Mouse (Mus musculus): ENCODE data around the gene Ptgfrn. TPM values are rescaled to one million over a fixed set of nuclear protein-coding genes. Genes with fewer than 3 reads are reported as not detected.

Gene Ptgfrn
- 0.53 and 0.64 TPM in 2 replicates for polyA plus RNA-seq (2021; fragmentation: Nextera tagmentation)
- long read RNA-seq, experiment 1, partial matches to known transcripts, result 0 of 1 reads
- long read RNA-seq, experiment 1, other reads (novel, unspliced or antisense), result 1 of 1 reads
- long read RNA-seq, experiment 2, partial matches to known transcripts, result 0 of 5 reads
- long read RNA-seq, experiment 2, other reads (novel, unspliced or antisense), result 5 of 5 reads

DNA sequence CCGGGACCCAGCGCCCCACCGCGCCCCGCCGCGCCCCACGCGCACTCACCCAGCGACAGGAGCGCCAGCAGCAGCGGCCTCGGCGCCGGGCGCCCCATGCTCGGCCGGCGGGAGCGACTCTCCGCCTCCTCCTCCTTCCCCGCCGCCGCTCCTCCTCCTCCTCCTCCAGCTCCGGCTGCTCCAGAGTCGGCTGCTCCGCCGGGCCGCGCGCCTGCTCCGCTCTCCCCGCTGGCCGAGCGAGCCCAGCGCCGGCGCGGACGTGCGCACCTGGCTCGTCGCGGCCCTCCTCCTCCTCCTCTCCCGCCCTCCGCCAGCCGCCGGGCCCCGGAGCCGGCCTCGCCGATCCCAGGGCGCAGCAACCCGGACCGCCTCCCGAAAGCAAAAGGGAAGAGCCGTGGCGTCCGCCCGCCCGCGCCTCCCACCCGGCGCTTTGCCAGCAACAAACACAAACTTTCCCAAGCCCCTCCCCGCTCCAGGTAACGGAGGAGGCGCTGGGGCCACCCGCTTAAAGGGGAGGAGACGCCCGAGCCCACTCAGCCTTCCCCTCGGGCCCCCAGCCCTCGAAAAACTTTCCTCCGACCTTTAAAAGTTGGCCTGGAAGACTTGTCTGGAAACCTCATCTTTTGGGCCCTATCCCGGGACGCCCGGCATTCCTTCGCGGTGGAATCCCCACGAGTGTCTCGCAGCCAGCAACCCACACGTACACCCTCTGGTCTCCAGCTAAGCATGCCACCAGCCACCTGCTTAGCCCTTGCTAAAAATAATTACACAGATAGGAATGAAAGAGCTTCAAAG, at the start of gene Ptgfrn:
Gene Ptgfrn (minus strand): TSS at position 236 of the 795 bp plus-strand sequence.

DNA sequence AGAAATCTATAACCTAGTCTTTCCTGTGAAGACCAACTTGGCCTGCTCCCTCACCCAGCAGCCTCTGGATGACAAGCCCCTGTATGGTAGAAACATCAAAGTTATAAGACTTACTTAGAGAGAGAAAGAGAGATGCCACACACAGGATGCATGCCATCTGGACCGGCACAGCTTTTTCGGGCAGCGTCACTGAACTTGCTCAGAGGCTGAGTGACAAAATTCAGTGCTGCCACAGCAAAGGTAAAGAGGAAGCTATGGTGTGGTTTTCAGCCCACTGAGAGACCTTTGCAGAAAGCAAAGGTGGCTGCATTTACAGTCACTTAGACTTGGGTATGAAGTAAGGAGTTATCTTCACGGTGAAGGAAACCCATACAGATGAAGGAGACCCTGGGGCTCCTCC, 80.7 kb downstream of the Ptgfrn start, which contains the start of gene Cd101:
Gene Cd101 (minus strand): TSS at position 218 of the 400 bp plus-strand sequence.

Other genes starting within 250 kb of the Ptgfrn start
- 2.3 and 2.7 TPM in 2 replicates for gene Trim45, start 188.1 kb downstream of the Ptgfrn start, polyA plus RNA-seq (2021; fragmentation: Nextera tagmentation)
- gene Ttf2, start 140.6 kb downstream of the Ptgfrn start, polyA plus RNA-seq (2021; fragmentation: Nextera tagmentation), result 0.39 and 0.43 TPM in 2 replicates
- 0.04 and 0.16 TPM in 2 replicates for gene Cd101, start 80.7 kb downstream of the Ptgfrn start, polyA plus RNA-seq (2021; fragmentation: Nextera tagmentation)
- gene Cd2, start 177.7 kb upstream of the Ptgfrn start, polyA plus RNA-seq (2021; fragmentation: Nextera tagmentation), result 0.16 TPM in 1 of 2 replicates, not detected in the other

Data from layer of hippocampus, adult 6 months (tissue).